Mouse (Mus musculus): ENCODE data around the gene Evl.

GRCm38 (mm10) chr12:108605521-108606281 is 51.2 kb downstream of the Evl start:
- TF ChIP-seq CTCF (IDR thresholded peaks at IDR 0.05; ENCODE audit: borderline replicate concordance, insufficient read depth, low read length): no peak
- TF ChIP-seq POLR2A (IDR thresholded peaks at IDR 0.05; ENCODE audit: low read depth, low read length): no peak
